Mouse (Mus musculus) granulocyte monocyte progenitor cell, adult 5-6 weeks (primary cell): Measurements from ENCODE around the gene Gm17783. TPM values are rescaled to one million over a fixed set of nuclear protein-coding genes. Genes with fewer than 3 reads are reported as not detected.
A peak's percentile ranks its signal among the peaks of the same experiment; 100 is the strongest.
"Not testable (repeated sequence)": the region's sequence is repeated elsewhere in the genome, so short reads cannot be mapped to it uniquely, and the experiment has no call there.

Experiments
- ATAC-seq: replicated peaks from 2 replicates; pipeline ENCODE4 v1.8.0; 2016; ENCODE audit warnings: mild to moderate bottlenecking, moderate TSS enrichment, inconsistent platforms; ENCODE audit not compliant: poor library complexity, severe bottlenecking
- total RNA-seq, 2 experiments: library from RNA; stranded (forward) in 1 of 2; stranded (reverse) in 1 of 2; fragments of 200-712, 200-1000 nt in 1 of 2; fragments of >200 nt in 1 of 2; fragmentation: Nextera tagmentation in 1 of 2; gene quantifications; 2 replicates each; pipeline ENCODE4 v1.2.3; 2014 to 2017

Gene Gm17783
- not detected in 2 replicates for total RNA-seq (2014; fragmentation: Nextera tagmentation)
- total RNA-seq (2017): not detected in 2 replicates

DNA sequence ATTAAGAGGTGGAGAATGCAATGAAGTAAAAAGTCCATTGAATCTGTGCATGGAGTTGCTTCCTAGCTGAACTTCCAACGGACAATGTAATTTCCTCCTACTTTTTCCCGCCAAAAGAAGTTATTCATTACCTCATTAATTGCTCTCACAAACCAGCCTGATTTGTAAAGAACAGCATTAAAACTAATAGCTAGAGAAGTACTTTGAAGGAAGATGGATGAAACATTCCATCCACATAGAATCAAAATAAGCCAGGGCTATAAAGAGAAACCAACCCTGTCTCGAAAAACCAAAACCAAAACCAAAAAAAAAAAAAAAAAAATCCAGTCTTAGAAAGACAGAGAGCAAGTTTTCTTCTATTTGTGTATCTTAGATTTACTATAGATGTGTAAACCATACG lies at the start of gene Gm17783:
Gene Gm17783 (minus strand): TSS at position 101 of the 400 bp plus-strand sequence.
- no peak for ATAC-seq

DNA sequence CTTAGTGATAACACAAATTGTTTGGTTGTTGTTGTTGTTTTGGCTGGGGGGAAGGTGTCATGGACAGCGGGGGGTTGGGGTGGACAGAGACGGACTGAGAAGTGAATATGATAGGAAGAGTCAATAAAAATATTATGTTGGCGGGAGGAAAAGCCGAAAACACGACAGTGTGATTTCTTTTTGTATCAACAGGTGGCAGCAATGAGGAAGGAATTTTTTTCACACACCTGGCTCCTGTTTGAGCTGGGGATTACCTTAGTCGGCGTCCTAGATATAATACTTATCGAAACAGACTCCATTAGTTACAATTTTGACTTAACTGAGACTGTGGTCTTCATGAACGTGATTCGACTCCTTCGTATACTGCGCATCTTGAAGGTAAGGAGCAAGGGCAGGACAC lies 48.0 kb upstream of the Gm17783 start:
- ATAC-seq: no peak

DNA sequence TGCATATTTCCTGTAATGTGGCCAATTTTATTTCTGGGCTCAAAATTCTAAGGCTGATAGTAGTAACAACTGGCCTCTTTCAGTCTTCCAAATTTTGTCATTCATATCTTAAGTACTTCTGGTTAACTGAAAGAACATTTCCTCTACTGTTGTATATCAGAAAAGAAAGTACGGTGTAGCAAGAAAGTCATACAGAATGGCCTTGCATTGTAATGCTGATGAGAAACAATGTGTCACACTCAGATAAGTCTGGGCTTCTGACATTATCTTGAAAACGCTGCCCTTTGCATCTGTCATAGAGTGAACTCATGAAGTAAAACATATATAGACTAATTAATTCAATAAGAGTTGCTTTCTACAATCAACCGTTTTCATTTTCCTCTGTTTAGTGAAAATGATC lies 40.5 kb upstream of the Gm17783 start:
- ATAC-seq: no peak

DNA sequence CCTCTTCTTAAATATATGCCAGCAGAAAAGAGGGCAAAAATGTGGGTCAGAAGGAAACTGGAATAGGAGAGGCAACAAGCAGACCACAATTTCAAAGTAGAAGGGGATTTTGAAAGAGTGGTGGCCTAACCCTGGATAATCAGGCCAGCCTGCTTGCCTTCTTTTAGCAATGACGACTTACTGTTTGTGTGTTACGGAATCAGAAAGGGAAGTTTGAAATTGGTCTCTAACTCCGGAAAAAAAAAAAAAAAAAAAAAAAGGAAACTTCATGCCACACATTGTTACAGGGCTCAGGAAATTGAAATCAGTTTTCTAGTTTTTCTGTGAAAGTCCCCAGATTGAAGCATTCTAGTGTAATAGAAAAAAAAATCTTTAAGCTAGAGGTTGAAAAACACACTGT lies 29.9 kb upstream of the Gm17783 start:
- peak; percentile 95 for ATAC-seq

DNA sequence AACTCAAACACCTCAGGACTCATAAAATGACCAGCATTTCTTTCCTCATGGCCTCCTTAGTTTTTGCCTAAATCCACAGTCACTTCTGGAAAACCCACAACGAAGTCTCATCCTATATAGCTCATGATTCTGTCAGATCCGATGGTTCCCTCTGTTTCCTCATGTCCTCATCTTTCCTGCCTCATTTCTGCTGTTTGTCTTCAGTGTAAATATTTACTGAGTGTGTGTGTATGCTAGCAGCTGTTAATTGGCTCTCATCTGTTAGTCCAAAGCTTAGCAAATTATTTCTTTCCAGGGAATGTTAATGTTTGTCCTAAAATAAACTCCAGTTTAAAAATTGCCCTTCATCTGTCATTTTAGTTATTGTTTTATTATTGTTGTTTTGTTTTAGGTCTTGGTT lies 19.7 kb upstream of the Gm17783 start:
- no peak for ATAC-seq

DNA sequence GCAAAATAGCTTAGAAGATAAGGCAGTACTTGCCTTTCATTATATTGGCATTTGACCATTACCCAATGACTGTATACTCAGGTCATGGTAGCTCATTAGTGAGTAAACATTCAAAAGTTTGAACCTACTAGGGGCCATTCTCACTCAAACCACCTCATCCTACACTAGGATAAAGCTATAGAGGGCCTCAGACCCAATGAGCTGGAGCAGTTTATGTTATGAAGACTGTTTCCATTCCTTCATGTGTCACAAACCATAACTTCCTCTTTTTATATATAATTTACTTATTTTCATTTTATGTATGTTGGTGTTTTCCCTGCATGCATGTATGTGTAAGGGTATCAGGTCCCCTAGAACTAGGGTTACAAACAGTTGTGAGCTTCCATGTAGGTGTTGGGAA lies 16.1 kb upstream of the Gm17783 start:
- ATAC-seq: peak; percentile 56; the same call in 1 of the 2 replicates

DNA sequence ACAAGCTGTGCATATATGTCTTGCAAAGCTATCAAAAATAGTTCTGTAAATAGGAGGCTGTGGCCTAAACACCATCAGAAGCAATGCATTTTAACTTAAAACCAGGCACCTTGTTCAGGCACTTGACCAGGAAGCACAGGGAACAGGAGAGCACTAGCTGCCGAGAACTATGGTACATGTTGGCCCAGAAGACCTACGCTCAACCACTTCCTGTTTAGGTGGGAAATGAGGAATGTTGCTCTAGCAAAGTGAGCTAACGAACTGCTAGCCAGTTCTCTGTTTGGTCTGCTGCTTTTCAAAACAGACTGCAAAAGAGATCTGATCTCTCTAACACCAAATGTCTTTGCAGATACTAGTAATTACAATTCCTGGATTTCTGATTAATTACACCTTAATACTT lies 12.5 kb upstream of the Gm17783 start:
- peak; percentile 71 for ATAC-seq

DNA sequence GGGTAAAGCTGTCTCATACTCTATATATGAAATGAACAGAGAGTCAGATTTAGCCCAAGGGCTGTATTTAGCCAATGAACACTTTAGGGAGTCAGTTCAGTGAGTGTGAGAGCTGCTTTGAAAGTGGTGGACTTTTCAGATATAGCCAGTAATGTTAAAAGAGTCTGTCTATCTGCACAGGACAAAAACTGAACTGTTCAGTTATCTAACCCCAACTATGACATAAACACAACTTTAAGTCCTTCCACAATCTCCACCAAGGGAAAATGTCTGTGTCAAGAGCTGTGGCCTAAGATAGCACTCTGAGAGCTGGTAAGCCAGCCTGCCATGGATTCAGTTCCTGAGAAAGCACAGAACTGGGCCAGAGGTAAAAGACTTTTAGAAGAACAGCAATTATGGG lies 10.3 kb upstream of the Gm17783 start:
- ATAC-seq: no peak

DNA sequence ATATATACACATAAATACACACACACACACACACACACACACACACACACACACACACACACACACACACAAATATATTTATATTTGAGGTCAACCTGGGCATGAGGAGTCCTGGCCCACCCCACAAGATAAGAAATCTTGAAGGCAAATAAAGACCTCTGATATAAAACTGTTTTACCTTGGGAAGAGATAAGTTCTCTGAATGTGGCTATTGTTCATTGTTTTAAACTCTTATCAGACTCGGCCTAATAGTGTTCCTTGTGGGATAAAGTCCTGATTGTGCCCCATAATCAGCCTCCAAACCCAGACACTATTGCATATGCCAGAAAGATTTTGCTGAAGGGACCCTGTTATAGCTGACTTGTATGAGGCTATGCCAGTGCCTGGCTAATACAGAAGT lies 6.5 kb upstream of the Gm17783 start:
- ATAC-seq: not testable (repeated sequence)

DNA sequence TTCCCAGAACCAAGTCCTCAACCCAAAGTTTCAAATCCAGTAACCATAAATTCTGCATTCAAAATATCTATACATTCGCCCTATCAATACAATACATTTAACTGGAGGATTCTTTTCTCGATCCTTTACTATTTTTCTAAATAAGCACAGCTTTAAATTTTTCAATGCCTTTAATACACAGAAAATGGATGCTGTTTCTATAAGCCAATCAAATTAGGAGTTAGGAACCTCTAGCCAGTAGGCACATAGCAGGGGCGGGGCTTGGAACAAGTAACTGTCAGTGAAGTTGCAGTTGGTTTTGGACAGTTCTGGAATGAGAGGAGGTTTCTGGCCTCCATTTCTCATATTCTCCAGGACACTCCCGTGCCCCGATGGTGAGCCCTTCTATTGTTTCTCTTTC lies 3.2 kb upstream of the Gm17783 start, which contains the start of gene Slc9c1:
Gene Slc9c1 (plus strand): TSS at position 301 of the 400 bp plus-strand sequence.
- no peak for ATAC-seq

DNA sequence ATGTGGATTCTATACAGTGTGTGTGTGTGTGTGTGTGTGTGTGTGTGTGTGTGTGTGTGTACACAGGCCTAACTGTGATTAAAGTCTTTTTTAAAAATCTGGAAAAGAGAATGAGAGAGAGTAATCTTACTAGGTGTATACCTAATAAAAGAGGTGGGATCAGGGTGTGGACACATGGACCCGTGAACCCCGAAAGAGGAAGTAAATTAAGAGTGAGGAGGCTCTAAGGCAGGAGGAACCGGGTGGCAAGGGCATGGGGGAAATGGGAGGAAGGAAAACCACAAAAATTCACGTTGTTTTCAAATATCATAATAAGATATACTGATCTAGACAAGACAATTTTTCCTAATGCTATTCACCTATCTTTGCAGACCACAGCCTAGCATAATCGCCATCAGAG lies 6.3 kb downstream of the Gm17783 start:
- peak; percentile 96 for ATAC-seq

DNA sequence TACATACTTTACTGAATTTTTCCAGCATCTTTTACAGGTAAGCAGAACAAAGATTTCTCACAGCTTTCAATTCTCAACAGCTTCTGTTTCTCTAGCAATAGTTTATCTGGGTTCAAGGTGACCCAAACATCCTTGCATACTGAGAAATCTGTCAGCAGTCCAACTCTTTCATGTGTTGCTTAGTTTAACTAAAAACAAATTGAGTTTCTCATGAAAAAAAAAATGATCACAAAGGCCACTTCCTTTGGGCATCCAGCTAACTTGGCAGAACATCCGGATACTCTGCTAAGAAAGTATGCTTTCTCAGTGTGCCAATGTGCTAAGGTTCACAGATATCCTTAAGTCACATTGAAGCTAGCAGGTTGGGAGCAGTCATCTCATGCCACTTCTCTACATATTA lies 36.5 kb downstream of the Gm17783 start:
- ATAC-seq: no peak

DNA sequence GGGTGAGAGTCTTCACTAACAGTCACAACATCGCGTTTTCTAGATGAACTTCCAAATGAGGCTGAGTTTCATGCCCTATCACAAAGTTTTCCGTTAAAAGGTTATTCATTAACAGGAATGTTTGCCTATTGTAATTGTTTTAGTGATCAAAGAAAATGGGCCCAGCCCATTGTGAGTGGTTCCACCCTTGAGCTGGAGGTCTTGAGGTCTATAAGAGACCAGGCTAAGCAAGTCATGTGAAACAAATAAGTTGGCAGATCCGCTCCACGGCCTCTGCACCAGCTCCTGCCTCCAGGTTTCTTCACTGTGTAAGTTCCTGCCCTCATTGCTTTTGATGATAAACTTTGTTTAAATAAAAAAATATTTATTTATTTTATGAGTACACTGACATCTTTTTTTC lies 38.9 kb downstream of the Gm17783 start, which contains the start of gene Gm609:
Gene Gm609 (minus strand): TSS at position 43 of the 400 bp plus-strand sequence.
- no peak for ATAC-seq

DNA sequence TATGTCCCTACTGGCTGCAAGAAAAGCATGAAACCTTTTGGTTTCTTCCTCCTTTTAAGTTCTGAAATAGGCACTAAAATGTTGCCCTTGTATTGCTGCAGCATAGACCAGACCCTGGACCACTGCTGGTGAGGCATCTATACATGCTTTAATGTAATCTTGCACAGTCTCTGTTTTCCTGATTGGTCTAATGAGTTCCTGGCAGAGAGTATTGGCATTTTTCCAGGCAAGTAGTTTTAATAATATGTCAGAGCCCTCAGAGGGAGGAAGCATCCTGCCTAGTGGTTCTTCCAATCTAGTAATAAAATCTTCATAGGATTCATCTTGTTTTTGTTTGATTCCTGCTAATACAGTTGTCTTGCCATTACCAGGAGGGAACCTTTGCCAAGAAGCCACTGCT lies 54.9 kb downstream of the Gm17783 start:
- no peak for ATAC-seq

DNA sequence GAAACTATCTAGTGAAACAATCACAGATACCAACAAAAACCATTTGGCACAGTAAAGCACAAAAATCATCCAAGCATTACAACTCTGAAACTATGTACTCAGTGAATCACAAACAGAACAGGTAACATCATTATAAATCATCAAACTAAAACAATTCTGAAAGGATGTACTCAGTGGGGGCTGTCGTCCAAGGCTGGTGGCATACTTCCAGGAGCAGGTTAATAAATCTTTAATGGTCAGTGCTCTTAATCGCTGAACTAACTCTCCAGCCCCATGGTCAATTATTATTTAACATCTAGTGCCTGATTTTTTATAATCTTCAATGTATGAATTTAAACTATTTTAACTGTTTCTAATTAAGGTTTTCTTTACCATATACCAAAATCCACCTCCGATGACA lies 60.0 kb downstream of the Gm17783 start:
- ATAC-seq: not testable (repeated sequence)

Other genes starting within 250 kb of the Gm17783 start
- gene Cd200, start 123.0 kb downstream of the Gm17783 start, total RNA-seq (2014; fragmentation: Nextera tagmentation): not detected in 2 replicates
- gene Cd200, start 123.0 kb downstream of the Gm17783 start, total RNA-seq (2017): not detected in 2 replicates
- not detected in 2 replicates for gene Gm609, start 39.1 kb downstream of the Gm17783 start, total RNA-seq (2014; fragmentation: Nextera tagmentation)
- not detected in 2 replicates for gene Gm609, start 39.1 kb downstream of the Gm17783 start, total RNA-seq (2017)
- not detected in 2 replicates for gene Slc9c1, start 3.3 kb upstream of the Gm17783 start, total RNA-seq (2014; fragmentation: Nextera tagmentation)
- gene Slc9c1, start 3.3 kb upstream of the Gm17783 start, total RNA-seq (2017): not detected in 2 replicates
- not detected in 2 replicates for gene Gcsam, start 78.3 kb upstream of the Gm17783 start, total RNA-seq (2014; fragmentation: Nextera tagmentation)
- gene Gcsam, start 78.3 kb upstream of the Gm17783 start, total RNA-seq (2017): 0.04 TPM in 1 of 2 replicates, not detected in the other
- gene BC016579, start 122.0 kb upstream of the Gm17783 start, total RNA-seq (2014; fragmentation: Nextera tagmentation): 2.7 TPM in 1 of 2 replicates, not detected in the other
- gene BC016579, start 122.0 kb upstream of the Gm17783 start, total RNA-seq (2017): 0.13 and 0.46 TPM in 2 replicates
- 1.1 TPM in 1 of 2 replicates, not detected in the other for gene Tmprss7, start 161.6 kb upstream of the Gm17783 start, total RNA-seq (2014; fragmentation: Nextera tagmentation)
- gene Tmprss7, start 161.6 kb upstream of the Gm17783 start, total RNA-seq (2017): 0.21 and 0.30 TPM in 2 replicates
- not detected in 2 replicates for gene Tagln3, start 192.6 kb upstream of the Gm17783 start, total RNA-seq (2014; fragmentation: Nextera tagmentation)
- gene Tagln3, start 192.6 kb upstream of the Gm17783 start, total RNA-seq (2017): not detected in 2 replicates
- 22.2 and 29.3 TPM in 2 replicates for gene Abhd10, start 210.9 kb upstream of the Gm17783 start, total RNA-seq (2014; fragmentation: Nextera tagmentation)
- gene Abhd10, start 210.9 kb upstream of the Gm17783 start, total RNA-seq (2017): 13.3 and 19.6 TPM in 2 replicates